In the genomic region with DNA sequence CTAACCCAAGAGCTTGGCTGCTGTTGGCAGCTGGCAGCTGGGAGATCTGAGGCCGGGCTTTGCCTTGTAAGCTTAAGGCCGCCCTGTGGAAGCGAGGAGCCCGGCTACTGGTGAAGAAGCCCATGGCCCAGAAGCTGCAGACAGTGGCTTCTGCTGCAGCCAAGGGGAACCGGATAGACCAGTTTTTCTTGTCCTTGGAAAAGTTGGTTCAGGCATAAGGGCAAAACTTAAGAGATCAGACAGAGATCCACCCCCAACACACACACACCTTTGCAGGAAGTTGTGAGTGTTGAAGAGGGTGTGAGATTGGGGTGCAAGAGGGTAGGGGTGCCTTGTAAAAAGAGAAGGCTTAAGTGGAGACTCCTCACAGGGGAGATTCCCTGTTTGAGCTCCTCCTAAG, we compare ENCODE assay signal across 15 mouse cellular contexts. TPM values are rescaled to one million over a fixed set of nuclear protein-coding genes. Genes with fewer than 3 reads are reported as not detected.
A peak's percentile ranks its signal among the peaks of the same experiment; 100 is the strongest.
DNase-seq lines count a peak whose midpoint lies in the region; ATAC-seq and TF ChIP-seq lines count a peak whose summit lies in the region.
"Had no signal": no experiment of that assay in that cellular context is flagged by ENCODE, and none has a peak within 500 bp of the region (broad histone marks: within the 10 kb centered on the region; RNA-seq: fewer than 3 reads in every experiment).

No protein-coding gene starts in this region.

- H3K9ac ChIP-seq in kidney, embryonic 14.5 days (ENCODE audit: low read depth, low read length): no peak overlapping the region
- H3K9ac ChIP-seq in ES-Bruce4 (ENCODE audit: low read depth, poor library complexity, severe bottlenecking): no peak overlapping the region
- H3K9ac ChIP-seq in embryonic facial prominence, embryonic 14.5 days (ENCODE audit: low read depth, low read length): no peak overlapping the region
- no peak overlapping the region for H3K9ac ChIP-seq in lung, postnatal 0 days (replicated peaks; ENCODE audit: low read depth)
- H3K9ac ChIP-seq in liver, embryonic 12.5 days: no peak overlapping the region
- H3K9ac ChIP-seq: hindbrain, embryonic 13.5 days had no signal

- no peak overlapping the region for H3K27ac ChIP-seq in kidney, embryonic 14.5 days (ENCODE audit: low read depth, low read length)
- no peak overlapping the region for H3K27ac ChIP-seq in ES-Bruce4 (ENCODE audit: insufficient read depth, low read length)
- H3K27ac ChIP-seq in embryonic facial prominence, embryonic 14.5 days (replicated peaks; ENCODE audit: low read depth, low read length): no peak overlapping the region; the same call in 1 of the 2 replicates
- H3K27ac ChIP-seq in lung, postnatal 0 days (ENCODE audit: low read length): no peak overlapping the region
- H3K27ac ChIP-seq in liver, embryonic 12.5 days: no peak overlapping the region
- H3K27ac ChIP-seq: hindbrain, embryonic 13.5 days had no signal

- no peak for TF ChIP-seq POLR2A in ES-Bruce4 (IDR thresholded peaks at IDR 0.05; ENCODE audit: insufficient read depth, low read length)

- no peak for TF ChIP-seq CTCF in ES-Bruce4 (IDR thresholded peaks at IDR 0.05; ENCODE audit: low read depth, low read length)
- TF ChIP-seq CTCF in lung, postnatal 0 days (IDR thresholded peaks at IDR 0.05): no peak

- TF ChIP-seq EP300 in ES-Bruce4 (IDR thresholded peaks at IDR 0.05; ENCODE audit: insufficient read depth, low read depth, low read length): 0 out of 2 replicates have a peak, but pooled peaks have one; percentile 18
- no peak for TF ChIP-seq EP300 in lung, postnatal 0 days (IDR thresholded peaks at IDR 0.05)

- H3K4me3 ChIP-seq in kidney, embryonic 14.5 days (ENCODE audit: low read length): no peak overlapping the region
- H3K4me3 ChIP-seq in ES-Bruce4 (ENCODE audit: low read depth, low read length): peak overlapping the region; percentile 6; the same call in 1 of the 2 replicates
- H3K4me3 ChIP-seq in embryonic facial prominence, embryonic 14.5 days (ENCODE audit: low read depth, low read length): no peak overlapping the region
- no peak overlapping the region for H3K4me3 ChIP-seq in lung, postnatal 0 days (ENCODE audit: low read depth, low read length)
- H3K4me3 ChIP-seq in liver, embryonic 12.5 days: no peak overlapping the region
- H3K4me3 ChIP-seq: erythroblast, embryonic 14.5 days; hindbrain, embryonic 13.5 days had no signal

- no peaks in the 10 kb centered on the region for H3K9me3 ChIP-seq in kidney, embryonic 14.5 days (ENCODE audit: control insufficient read depth, low read length)
- no peaks in the 10 kb centered on the region for H3K9me3 ChIP-seq in ES-Bruce4 (replicated peaks; ENCODE audit: control insufficient read depth, insufficient read depth, low read length, poor library complexity, severe bottlenecking)
- H3K9me3 ChIP-seq in embryonic facial prominence, embryonic 14.5 days (ENCODE audit: control insufficient read depth, low read length): no peaks in the 10 kb centered on the region
- no peaks in the 10 kb centered on the region for H3K9me3 ChIP-seq in lung, postnatal 0 days (ENCODE audit: low read length)
- H3K9me3 ChIP-seq in liver, embryonic 12.5 days (replicated peaks): no peaks in the 10 kb centered on the region
- H3K9me3 ChIP-seq: hindbrain, embryonic 13.5 days had no signal

- peak; percentile 7 for DNase-seq in kidney, adult 9 months
- DNase-seq in embryonic facial prominence, embryonic 14.5 days (ENCODE audit: low spot score): peak; percentile 76
- DNase-seq in lung, postnatal 0 days (ENCODE audit: low spot score): peak; percentile 26
- DNase-seq in retina, embryonic 14.5 days (ENCODE audit: low spot score): no peak
- DNase-seq: cerebellum, adult 11 months; right cerebral cortex, postnatal 4 days; thymus, postnatal 14 days had no signal

- H3K27me3 ChIP-seq in kidney, embryonic 14.5 days (ENCODE audit: control insufficient read depth, insufficient read depth, low read length): no peaks in the 10 kb centered on the region
- H3K27me3 ChIP-seq in ES-Bruce4 (ENCODE audit: control insufficient read depth, insufficient read depth, low read length, poor library complexity, severe bottlenecking): no peaks in the 10 kb centered on the region
- H3K27me3 ChIP-seq in embryonic facial prominence, embryonic 14.5 days (replicated peaks; ENCODE audit: control insufficient read depth, insufficient read depth, low read length): no peaks in the 10 kb centered on the region
- H3K27me3 ChIP-seq in lung, postnatal 0 days (replicated peaks; ENCODE audit: insufficient read depth, low read length): no peaks in the 10 kb centered on the region
- 0 out of 2 replicates have a peak, but pooled peaks cover 4% of the 10 kb centered on the region for H3K27me3 ChIP-seq in liver, embryonic 12.5 days (replicated peaks)
- H3K27me3 ChIP-seq: hindbrain, embryonic 13.5 days had no signal

- no peak for ATAC-seq in kidney, embryonic 14.5 days (ENCODE audit: low FRiP score, low TSS enrichment)
- peak; percentile 60; the same call in 1 of the 2 replicates for ATAC-seq in embryonic facial prominence, embryonic 14.5 days (ENCODE audit: low read depth)
- 0 out of 2 replicates have a peak, but pooled peaks have one; percentile 25 for ATAC-seq in lung, postnatal 0 days
- no peak for ATAC-seq in liver, embryonic 12.5 days
- ATAC-seq: forebrain, embryonic 16.5 days; midbrain, embryonic 16.5 days had no signal

- no peak overlapping the region for H3K4me2 ChIP-seq in kidney, embryonic 14.5 days (replicated peaks; ENCODE audit: low read depth, low read length)
- no peak overlapping the region for H3K4me2 ChIP-seq in embryonic facial prominence, embryonic 14.5 days (ENCODE audit: low read depth, low read length)
- H3K4me2 ChIP-seq in lung, postnatal 0 days (replicated peaks; ENCODE audit: low read depth, low read length): no peak overlapping the region
- no peak overlapping the region for H3K4me2 ChIP-seq in liver, embryonic 12.5 days
- H3K4me2 ChIP-seq: hindbrain, embryonic 13.5 days had no signal

- no peaks in the 10 kb centered on the region for H3K36me3 ChIP-seq in kidney, embryonic 14.5 days (ENCODE audit: control insufficient read depth, insufficient read depth, low read length)
- no peaks in the 10 kb centered on the region for H3K36me3 ChIP-seq in ES-Bruce4 (ENCODE audit: control insufficient read depth, insufficient read depth, low read length, poor library complexity, severe bottlenecking)
- H3K36me3 ChIP-seq in embryonic facial prominence, embryonic 14.5 days (ENCODE audit: control insufficient read depth, insufficient read depth, low read length): no peaks in the 10 kb centered on the region
- no peaks in the 10 kb centered on the region for H3K36me3 ChIP-seq in lung, postnatal 0 days (ENCODE audit: insufficient read depth, low read length)
- H3K36me3 ChIP-seq in liver, embryonic 12.5 days: no peaks in the 10 kb centered on the region
- H3K36me3 ChIP-seq: hindbrain, embryonic 13.5 days had no signal

- 78% methylated on average over 5 of the region's 5 CpGs for WGBS in kidney, embryonic 14.5 days
- WGBS in embryonic facial prominence, embryonic 14.5 days: 74% methylated on average over 5 of the region's 5 CpGs
- WGBS in lung, postnatal 0 days: 43% methylated on average over 5 of the region's 5 CpGs
- 66% methylated on average over 5 of the region's 5 CpGs for WGBS in liver, embryonic 12.5 days (ENCODE audit: insufficient replicate concordance)

- H3K4me1 ChIP-seq in kidney, embryonic 14.5 days (ENCODE audit: control insufficient read depth, insufficient read depth, low read length): no peaks in the 10 kb centered on the region
- peaks cover 3% of the 10 kb centered on the region for H3K4me1 ChIP-seq in ES-Bruce4 (ENCODE audit: control insufficient read depth, insufficient read depth, low read length)
- H3K4me1 ChIP-seq in embryonic facial prominence, embryonic 14.5 days (ENCODE audit: control insufficient read depth, insufficient read depth, low read length): no peaks in the 10 kb centered on the region
- H3K4me1 ChIP-seq in lung, postnatal 0 days (ENCODE audit: insufficient read depth, low read depth, low read length): no peaks in the 10 kb centered on the region
- no peaks in the 10 kb centered on the region for H3K4me1 ChIP-seq in liver, embryonic 12.5 days
- H3K4me1 ChIP-seq: hindbrain, embryonic 13.5 days had no signal

RNA-seq across cellular contexts. Expression of a gene that starts 39.2 kb away (rescaled TPM):
- 15.8 and 19.4 TPM in 2 replicates for polyA plus RNA-seq in kidney, embryonic 14.5 days (2014; fragmentation: Nextera tagmentation; extraction: Ambion mirVana)
- polyA plus RNA-seq in ES-Bruce4 (2011; ENCODE audit: insufficient read depth, insufficient read length, low read depth, missing spikeins): 0.76 and 0.91 TPM in 2 replicates
- 2.6 and 3.8 TPM in 2 replicates for polyA plus RNA-seq in embryonic facial prominence, embryonic 14.5 days (2014; fragmentation: Nextera tagmentation; extraction: Ambion mirVana)
- polyA plus RNA-seq in lung, postnatal 0 days (2015; fragmentation: Nextera tagmentation; extraction: Ambion mirVana): 2.6 and 3.0 TPM in 2 replicates
- 0.05 and 0.12 TPM in 2 replicates for polyA plus RNA-seq in liver, embryonic 12.5 days (2016; fragmentation: Nextera tagmentation; extraction: Ambion mirVana)
- polyA plus RNA-seq: C2C12; erythroblast, embryonic 14.5 days had no signal

Comparison
In these comparisons a context has a peak if more than half of its experiments do, and no peak if none do; other contexts are left out.
1. ATAC-seq: peak in embryonic facial prominence, embryonic 14.5 days (single experiment) and lung, postnatal 0 days (single experiment); none in kidney, embryonic 14.5 days (single experiment) and liver, embryonic 12.5 days (single experiment).